Mouse (Mus musculus) activated CD4-positive, CD25-positive, alpha-beta regulatory T cell, adult 4 months (primary cell): ENCODE results near the gene Ttc22. TPM values are rescaled to one million over a fixed set of nuclear protein-coding genes. Genes with fewer than 3 reads are reported as not detected.
A peak's percentile ranks its signal among the peaks of the same experiment; 100 is the strongest.

Experiments
- ATAC-seq: one replicate; pipeline ENCODE4 v1.8.0; 2017
- polyA plus RNA-seq, 2 experiments: library from polyadenylated mRNA; unstranded; fragments of 100-300 nt; shearing (Covaris generic); gene quantifications; one replicate each; pipeline ENCODE4 v1.2.1; 2017

Ttc22 gene
- polyA plus RNA-seq, 2 experiments from 2014 or later: not detected

DNA sequence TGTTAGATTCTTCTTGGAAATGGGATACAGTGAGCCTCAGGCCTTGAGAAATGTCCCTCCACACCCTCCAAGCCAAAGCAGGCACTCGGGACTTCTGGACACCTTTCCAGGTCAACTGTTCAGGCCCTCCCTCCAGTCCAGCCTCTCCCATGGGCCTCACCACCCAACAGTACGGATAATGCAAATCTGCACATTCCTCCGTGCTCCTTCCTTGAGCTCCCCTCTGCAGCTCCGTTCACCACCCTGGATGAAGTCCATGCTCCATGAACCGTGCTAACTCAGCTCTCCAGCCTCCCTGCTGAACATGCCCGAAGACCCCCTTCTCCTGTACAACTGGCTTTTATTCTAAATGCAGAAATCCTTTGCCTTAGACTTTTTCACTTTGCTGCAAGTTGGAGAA, 42.5 kb downstream of the Ttc22 start:
- ATAC-seq: no peak

DNA sequence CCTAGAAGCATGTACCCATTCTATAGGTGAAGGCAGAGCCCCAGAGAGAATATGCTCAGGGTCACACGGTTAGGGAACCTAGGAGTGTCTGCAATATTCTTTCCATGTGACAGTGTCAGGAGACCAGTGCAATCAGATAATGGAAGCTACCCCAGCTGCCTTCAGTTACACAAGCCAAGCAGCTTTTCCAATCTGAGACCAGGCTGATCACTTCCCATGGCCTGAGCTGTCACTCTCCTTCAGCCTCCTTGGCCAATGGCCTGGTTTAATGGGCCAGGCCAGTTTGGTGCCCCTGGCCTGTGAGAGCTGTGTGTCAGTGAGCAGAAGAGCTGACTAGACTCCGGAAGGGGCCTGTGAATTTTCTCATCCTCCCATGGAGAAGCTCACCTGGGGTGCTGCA, 43.0 kb downstream of the Ttc22 start:
- no peak for ATAC-seq

GRCm38 (mm10) chr4:106665673-106666072, 43.4 kb downstream of the Ttc22 start:
- no peak for ATAC-seq

DNA sequence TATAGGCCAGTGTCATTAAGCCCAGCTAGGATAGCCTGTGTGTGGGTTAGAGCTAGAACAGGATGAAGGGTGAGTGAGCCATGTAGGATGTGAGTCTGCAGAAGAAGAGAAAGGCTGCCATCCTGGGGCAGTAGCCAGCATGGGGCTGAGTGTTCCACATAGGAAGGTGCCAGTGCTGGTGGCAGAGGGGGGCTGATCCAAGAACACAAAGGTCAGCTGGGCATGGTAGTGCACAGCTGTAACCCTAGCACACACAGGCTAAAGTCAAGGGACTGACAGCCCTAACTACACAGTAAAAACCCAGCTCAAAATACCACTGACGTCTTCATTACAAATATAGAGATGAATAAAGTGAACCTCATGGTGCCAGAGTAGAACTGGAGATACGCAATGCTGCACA, 44.3 kb downstream of the Ttc22 start:
- ATAC-seq: no peak

DNA sequence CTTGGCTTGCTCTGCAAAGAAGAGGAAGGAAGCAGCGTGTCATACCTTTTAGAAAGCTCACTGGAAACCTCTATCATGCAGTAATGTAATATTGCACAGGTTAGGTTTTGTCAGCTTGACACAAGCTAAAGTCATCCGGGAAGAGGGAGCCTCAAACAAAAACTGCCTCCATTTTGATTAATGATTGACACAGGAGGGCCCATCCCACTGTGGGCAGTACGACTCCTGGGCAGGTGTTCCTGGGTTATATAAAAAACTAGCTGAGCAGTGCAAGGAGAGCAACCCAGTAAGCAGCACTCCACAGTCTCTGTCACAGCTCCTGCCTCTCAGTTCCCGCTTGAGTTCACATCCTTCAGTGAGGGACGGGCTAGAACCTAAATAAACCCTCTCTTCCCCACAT, 54.5 kb downstream of the Ttc22 start:
- ATAC-seq: no peak

DNA sequence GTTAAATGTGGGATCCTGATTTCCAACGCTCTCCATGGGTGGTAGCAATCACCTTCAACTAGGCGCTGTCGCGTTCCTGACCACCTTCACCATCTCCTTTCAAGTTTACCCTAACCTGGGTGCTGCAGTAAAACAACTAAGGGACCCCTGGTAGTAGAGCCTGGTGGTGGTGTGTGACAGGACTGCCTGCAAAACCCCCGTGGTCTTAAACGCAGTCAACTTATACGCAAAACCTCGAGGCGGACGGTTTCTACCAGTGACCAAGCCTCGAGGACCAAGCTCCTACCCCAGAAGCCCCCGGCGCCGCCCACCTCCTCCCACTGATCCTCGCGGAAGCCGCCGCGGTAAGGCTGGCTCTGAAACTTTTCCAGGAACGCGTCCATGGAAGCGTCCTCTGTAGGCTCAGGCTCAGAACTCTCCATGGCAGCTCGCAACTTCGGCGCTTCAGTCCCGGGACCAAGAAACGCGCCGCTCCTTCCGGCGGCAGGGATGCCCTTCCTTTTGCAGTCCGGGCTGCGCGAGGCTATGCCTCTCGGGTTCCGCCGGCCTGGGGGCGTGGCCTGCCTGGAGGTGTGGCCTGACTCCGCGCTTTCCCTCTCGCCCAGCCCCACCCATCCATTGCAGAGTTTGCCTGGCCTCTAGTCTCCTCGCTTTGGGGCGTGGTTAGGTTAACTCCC, 56.3 kb downstream of the Ttc22 start, which contains the start of gene Ttc4:
Gene Ttc4 (minus strand): TSS at position 503 of the 677 bp plus-strand sequence.
- ATAC-seq: peak; percentile 98

- no peak for ATAC-seq
Observed at GRCm38 (mm10) chr4:106679152-106679551, 56.9 kb downstream of the Ttc22 start.

GRCm38 (mm10) chr4:106680955-106681354, 58.7 kb downstream of the Ttc22 start:
- no peak for ATAC-seq

GRCm38 (mm10) chr4:106688636-106689296, 66.5 kb downstream of the Ttc22 start:
- no peak for ATAC-seq

Other genes starting within 250 kb of the Ttc22 start
- not detected for gene Pcsk9, start 158.1 kb upstream of the Ttc22 start, polyA plus RNA-seq
- gene Bsnd, start 130.1 kb upstream of the Ttc22 start, polyA plus RNA-seq: not detected
- 1 to 10 TPM; 4.5 to 7.7 TPM for gene Dhcr24, start 61.4 kb upstream of the Ttc22 start, polyA plus RNA-seq
- not detected for gene Lexm, start 5.2 kb upstream of the Ttc22 start, polyA plus RNA-seq
- 10 to 100 TPM; 10.6 to 13.0 TPM for gene Pars2, start 28.6 kb downstream of the Ttc22 start, polyA plus RNA-seq
- 10 to 100 TPM; 49.3 to 49.9 TPM for gene Ttc4, start 56.5 kb downstream of the Ttc22 start, polyA plus RNA-seq
- not detected for gene Mroh7, start 108.5 kb downstream of the Ttc22 start, polyA plus RNA-seq
- not detected for gene Fam151a, start 111.5 kb downstream of the Ttc22 start, polyA plus RNA-seq
- 1 to 10 TPM; 6.1 to 9.0 TPM for gene Acot11, start 182.6 kb downstream of the Ttc22 start, polyA plus RNA-seq